In the genomic region with DNA sequence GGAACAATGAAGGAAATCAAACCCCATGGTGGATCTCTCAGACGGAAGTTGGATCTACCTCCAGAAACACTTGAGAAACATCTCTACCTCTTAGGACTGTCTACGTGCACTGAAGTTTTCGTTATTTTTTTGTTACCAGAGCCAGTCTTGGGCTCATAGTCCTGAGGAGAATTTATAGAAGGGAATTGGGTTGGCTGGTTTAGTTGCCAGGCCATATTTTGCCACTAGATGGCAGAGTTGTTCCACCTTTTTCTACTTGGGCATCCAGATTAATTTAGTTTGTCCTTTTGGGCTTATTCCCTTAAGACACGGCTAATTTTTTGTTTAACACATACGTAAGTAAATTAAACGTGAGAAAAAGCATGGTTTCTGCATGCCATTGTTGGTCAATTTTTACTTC, we compare ENCODE assay signal across 8 mouse cellular contexts. TPM values are rescaled to one million over a fixed set of nuclear protein-coding genes. Genes with fewer than 3 reads are reported as not detected.
DNase-seq lines count a peak whose midpoint lies in the region; ATAC-seq lines count a peak whose summit lies in the region.

No protein-coding gene starts in this region.

- H3K4me2 ChIP-seq in forebrain, embryonic 15.5 days (replicated peaks): no peak overlapping the region
- no peak overlapping the region for H3K4me2 ChIP-seq in neural tube, embryonic 11.5 days (ENCODE audit: low read depth)

- no peak overlapping the region for H3K4me3 ChIP-seq in forebrain, embryonic 15.5 days
- no peak overlapping the region for H3K4me3 ChIP-seq in neural tube, embryonic 11.5 days (ENCODE audit: low read depth, low read length)

- no peaks in the 10 kb centered on the region for H3K36me3 ChIP-seq in forebrain, embryonic 15.5 days
- H3K36me3 ChIP-seq in neural tube, embryonic 11.5 days (ENCODE audit: control insufficient read depth, insufficient read depth, low read length): no peaks in the 10 kb centered on the region

- 0 out of 2 replicates have a peak, but pooled peaks have one; percentile 51 for ATAC-seq in forebrain, embryonic 15.5 days (replicated peaks)
- ATAC-seq in neural tube, embryonic 11.5 days (ENCODE audit: insufficient read depth, low FRiP score, low TSS enrichment): no peak
- no peak for ATAC-seq in megakaryocyte, adult 5-6 weeks (ENCODE audit: poor library complexity, severe bottlenecking)

- H3K9me3 ChIP-seq in forebrain, embryonic 15.5 days: no peaks in the 10 kb centered on the region
- H3K9me3 ChIP-seq in neural tube, embryonic 11.5 days (ENCODE audit: control insufficient read depth, low read length): no peaks in the 10 kb centered on the region

- intact Hi-C loops in left cerebral cortex, postnatal 25 days (cut with DNase I): loop anchor here (2.0 to 10.0 kb wide), 2 partner anchors 602 to 932 kb away; no protein-coding TSS in a partner anchor

- H3K27me3 ChIP-seq in forebrain, embryonic 15.5 days: no peaks in the 10 kb centered on the region
- no peaks in the 10 kb centered on the region for H3K27me3 ChIP-seq in neural tube, embryonic 11.5 days (ENCODE audit: control insufficient read depth, insufficient read depth, low read length)

- peaks cover 10% of the 10 kb centered on the region; the same call in 1 of the 2 replicates for H3K4me1 ChIP-seq in forebrain, embryonic 15.5 days
- H3K4me1 ChIP-seq in neural tube, embryonic 11.5 days (ENCODE audit: control insufficient read depth, insufficient read depth, low read length): no peaks in the 10 kb centered on the region

- H3K9ac ChIP-seq in forebrain, embryonic 15.5 days (replicated peaks): no peak overlapping the region
- no peak overlapping the region for H3K9ac ChIP-seq in neural tube, embryonic 11.5 days (ENCODE audit: low read length)

- 21% methylated on average over 6 of the region's 6 CpGs for WGBS in forebrain, embryonic 15.5 days
- whole genome bisulfite sequencing in neural tube, embryonic 11.5 days: 31% methylated on average over 6 of the region's 6 CpGs

- DNase-seq in 3134 (ENCODE audit: extremely low read depth, insufficient read length, low spot score) (peak; percentile 13), ES-CJ7 (ENCODE audit: low read depth, low spot score) (peak; percentile 35)
- peak; percentile 27 for DNase-seq in cerebellum, adult 11 months
- DNase-seq in hindlimb bud, embryonic 11.5 days (ENCODE audit: extremely low spot score, low read depth, low spot score): peak; percentile 37
- DNase-seq in left cerebral cortex, postnatal 25 days (ENCODE audit: low spot score in 2 of 2): peak; percentile 73 to 80
- peak; percentile 54 for DNase-seq in neural tube, embryonic 11.5 days (ENCODE audit: low spot score)

- no peak overlapping the region for H3K27ac ChIP-seq in forebrain, embryonic 15.5 days (replicated peaks)
- no peak overlapping the region for H3K27ac ChIP-seq in neural tube, embryonic 11.5 days (ENCODE audit: low read depth, low read length)

RNA-seq across cellular contexts. Expression of gene Tmem170b, which starts 37.1 kb away (rescaled TPM):
- 43.4 and 46.0 TPM in 2 replicates for polyA plus RNA-seq in forebrain, embryonic 15.5 days (2015; fragmentation: Nextera tagmentation; extraction: Ambion mirVana)
- total RNA-seq in left cerebral cortex, postnatal 25 days (2021): 10 to 100 TPM; 85.9 to 91.5 TPM
- polyA plus RNA-seq in neural tube, embryonic 11.5 days (2014; fragmentation: Nextera tagmentation; extraction: Ambion mirVana): 24.5 and 25.9 TPM in 2 replicates
- 34.9 and 41.4 TPM in 2 replicates for total RNA-seq in megakaryocyte, adult 5-6 weeks (2015)
- total RNA-seq in megakaryocyte, adult 5-6 weeks (2017): 26.7 and 31.3 TPM in 2 replicates

Comparison
In these comparisons a context has a peak if more than half of its experiments do, and no peak if none do; other contexts are left out.
1. DNase-seq: peak in every context shown above with its lines; median percentile 76 in left cerebral cortex, postnatal 25 days; 54 in neural tube, embryonic 11.5 days; 37 in hindlimb bud, embryonic 11.5 days; 35 in ES-CJ7; 27 in cerebellum, adult 11 months; 13 in 3134.